Mouse (Mus musculus): ENCODE data around the gene Fkbp2.

- TF ChIP-seq EP300 (IDR thresholded peaks at IDR 0.05; ENCODE audit: low read depth) (no peak), CTCF (IDR thresholded peaks at IDR 0.05; ENCODE audit: low read depth) (peak; percentile 65)
These were observed 10.5 kb downstream of the Fkbp2 start for GRCm38 (mm10) chr19:6969665-6970381.

Measured in heart, postnatal 0 days (tissue).